Mouse (Mus musculus): ENCODE measurements around the gene 1700028J19Rik.
"Not testable (repeated sequence)": the region's sequence is repeated elsewhere in the genome, so short reads cannot be mapped to it uniquely, and the experiment has no call there.

DNA sequence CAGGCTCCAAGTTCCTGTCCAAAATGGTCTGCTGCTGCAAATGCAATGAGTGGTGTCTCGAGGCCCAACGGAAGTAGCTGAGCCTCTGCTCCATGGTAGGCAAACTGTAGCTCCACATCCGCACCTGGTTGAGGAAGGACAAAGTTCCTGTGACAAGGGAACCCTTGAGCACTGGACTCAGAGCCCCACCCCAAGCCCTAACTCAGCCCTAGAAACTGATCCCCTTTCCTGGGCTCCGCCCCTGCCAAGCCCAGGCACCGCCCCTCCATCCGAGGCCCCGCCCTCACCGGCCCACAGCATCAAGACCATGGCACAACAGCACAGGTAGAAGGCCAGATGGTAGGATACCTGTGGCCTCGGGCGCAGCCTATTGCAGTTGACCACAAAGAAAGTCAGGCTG, 24.9 kb downstream of the 1700028J19Rik start:
- not testable (repeated sequence) for TF ChIP-seq EP300, CTCF (IDR thresholded peaks at IDR 0.05; ENCODE audit: low read depth)
